Mouse (Mus musculus) heart, embryonic 13.5 days (tissue): ENCODE measurements around the gene Spx. TPM values are rescaled to one million over a fixed set of nuclear protein-coding genes. Genes with fewer than 3 reads are reported as not detected.

ENCODE experiments used
- ATAC-seq: fragments of 200-750 bp; cut with Nextera tagmentation; 2 replicates; pipeline ENCODE4 v1.8.0; 2017; ENCODE audit warnings: moderate TSS enrichment; ENCODE audit not compliant: insufficient number of reproducible peaks, low FRiP score, low TSS enrichment; ENCODE audit errors: extremely low read depth
- H3K27ac ChIP-seq: fragments of 300-500 bp; sonication (generic); replicated peaks from 2 replicates; pipeline ENCODE4 v1.5.1; 2015; ENCODE audit warnings: moderate library complexity, mild to moderate bottlenecking, inconsistent platforms
- H3K27me3 ChIP-seq: fragments of 300-500 bp; sonication (generic); replicated peaks from 2 replicates; pipeline ENCODE4 v1.6.1; 2015; ENCODE audit warnings: mild to moderate bottlenecking, inconsistent platforms
- H3K36me3 ChIP-seq: fragments of 300-500 bp; sonication (generic); 2 replicates; pipeline ENCODE4 v1.6.1; 2015; ENCODE audit warnings: mild to moderate bottlenecking, inconsistent platforms
- H3K4me1 ChIP-seq: fragments of 300-500 bp; sonication (generic); 2 replicates; pipeline ENCODE4 v1.6.1; 2015; ENCODE audit warnings: inconsistent platforms
- H3K4me2 ChIP-seq: fragments of 300-500 bp; sonication (generic); 2 replicates; pipeline ENCODE4 v1.6.1; 2015; ENCODE audit warnings: inconsistent platforms, mild to moderate bottlenecking, moderate library complexity
- H3K4me3 ChIP-seq: fragments of 300-500 bp; sonication (generic); 2 replicates; pipeline ENCODE4 v1.5.1; 2015; ENCODE audit warnings: moderate library complexity, mild to moderate bottlenecking, inconsistent platforms
- H3K9ac ChIP-seq: fragments of 300-500 bp; sonication (generic); 2 replicates; pipeline ENCODE4 v1.6.1; 2015; ENCODE audit warnings: inconsistent platforms, mild to moderate bottlenecking, moderate library complexity
- H3K9me3 ChIP-seq: fragments of 300-500 bp; sonication (generic); 2 replicates; pipeline ENCODE4 v1.6.1; 2016; ENCODE audit warnings: inconsistent platforms
- WGBS: fragments of 180-500 bp; shearing (Covaris S2); methylation state at CpG from one replicate; pipeline ENCODE4 v1.1.7; 2015; ENCODE audit warnings: mixed read lengths; 5-methylcytosine and 5-hydroxymethylcytosine counted together
- polyA plus RNA-seq: library from polyadenylated mRNA; unstranded; fragments of >200 nt; fragmentation: Nextera tagmentation; extraction: Ambion mirVana; gene quantifications from 2 replicates; pipeline ENCODE4 v1.2.1, GENCODE M21; 2015

Spx gene
- 0.27 and 0.59 TPM in 2 replicates for polyA plus RNA-seq

DNA sequence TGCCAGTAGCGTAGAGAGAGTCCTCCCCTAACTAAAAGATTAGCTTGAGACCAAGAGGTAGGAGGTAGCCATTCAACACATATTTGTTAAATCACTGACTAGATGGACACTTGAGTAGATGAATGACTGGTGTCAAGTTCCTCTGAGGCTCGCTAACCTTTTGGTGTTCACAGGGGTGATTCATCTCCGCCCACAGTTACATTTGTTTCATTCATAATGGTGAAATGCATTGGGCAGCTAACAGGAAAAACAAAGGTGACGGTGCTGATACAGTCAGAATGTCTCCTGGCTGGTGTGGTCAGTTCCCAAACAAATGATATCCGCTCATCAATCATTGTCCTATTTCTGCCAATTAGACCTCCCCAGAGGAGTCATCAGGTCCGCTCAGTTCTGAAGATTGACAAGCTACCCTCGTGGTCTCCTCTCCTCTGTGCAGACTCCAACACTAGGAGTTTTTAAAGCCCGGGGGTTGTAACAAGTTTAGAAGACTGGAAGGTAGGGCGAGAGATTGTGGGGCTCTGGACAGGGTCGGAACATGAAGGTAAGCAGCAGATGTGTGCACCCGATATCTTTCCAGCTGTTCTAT is at the start of gene Spx:
TSS of gene Spx (plus strand) at position 536 of the 586 bp plus-strand sequence.
- no peaks in the 10 kb centered on the region for H3K9me3 ChIP-seq
- peaks cover 11% of the 10 kb centered on the region for H3K4me1 ChIP-seq
- no peak for ATAC-seq
- H3K27me3 ChIP-seq: peaks cover 42% of the 10 kb centered on the region
- H3K27ac ChIP-seq: no peak within 1 kb of the TSS
- 61% methylated on average over 11 of the region's 11 CpGs for WGBS
- 0 out of 2 replicates have a peak, but pooled peaks cover 3% of the 10 kb centered on the region for H3K36me3 ChIP-seq
- 0 out of 2 replicates have a peak within 1 kb of the TSS, but pooled peaks have one; percentile 39 for H3K4me3 ChIP-seq
- H3K4me2 ChIP-seq: peak within 1 kb of the TSS; percentile 63
- 0 out of 2 replicates have a peak within 1 kb of the TSS, but pooled peaks have one; percentile 65 for H3K9ac ChIP-seq

DNA sequence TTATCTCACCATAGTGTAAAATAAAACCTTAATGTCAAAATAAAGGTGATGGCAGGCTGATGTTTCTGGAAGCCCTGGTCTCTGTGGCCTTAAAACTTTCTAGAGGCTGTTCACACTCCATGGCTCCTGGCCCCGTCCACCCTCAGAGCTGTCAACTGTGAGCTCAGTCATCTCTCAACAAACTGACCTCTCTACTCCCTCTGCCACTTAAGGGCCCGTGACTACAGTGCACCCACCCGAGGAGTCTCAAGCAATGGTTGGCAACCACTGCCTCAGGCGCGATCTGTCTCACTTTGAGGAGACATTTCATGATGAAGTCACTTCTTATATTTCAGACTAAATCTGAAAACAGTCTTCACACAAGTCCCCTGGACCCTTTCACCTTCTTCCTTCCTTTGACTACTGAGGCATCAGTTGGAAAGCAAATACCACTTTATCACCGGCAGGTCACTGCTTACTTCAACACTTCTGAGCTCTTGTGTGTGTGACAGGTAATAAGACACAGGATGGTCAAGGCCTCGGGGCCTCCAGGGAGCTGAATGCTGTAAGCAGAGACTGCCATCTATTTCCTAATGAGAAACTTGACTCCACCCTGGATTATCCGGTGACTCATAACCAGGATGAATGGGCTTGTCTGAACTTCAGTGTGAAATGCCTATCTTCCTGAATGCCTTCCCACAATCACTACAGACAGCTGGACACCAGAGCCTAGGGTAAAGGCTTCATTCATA is 47.3 kb upstream of the Spx start:
- Histone ChIP-seq H3K36me3 (peaks cover 88% of the 10 kb centered on the region), H3K9ac (no peak overlapping the region), H3K27ac (no peak overlapping the region), H3K9me3 (no peaks in the 10 kb centered on the region), H3K4me2 (no peak overlapping the region), H3K4me1 (no peaks in the 10 kb centered on the region), H3K4me3 (no peak overlapping the region), H3K27me3 (no peaks in the 10 kb centered on the region)
- ATAC-seq: no peak
- 70% methylated on average over 8 of the region's 8 CpGs for WGBS

DNA sequence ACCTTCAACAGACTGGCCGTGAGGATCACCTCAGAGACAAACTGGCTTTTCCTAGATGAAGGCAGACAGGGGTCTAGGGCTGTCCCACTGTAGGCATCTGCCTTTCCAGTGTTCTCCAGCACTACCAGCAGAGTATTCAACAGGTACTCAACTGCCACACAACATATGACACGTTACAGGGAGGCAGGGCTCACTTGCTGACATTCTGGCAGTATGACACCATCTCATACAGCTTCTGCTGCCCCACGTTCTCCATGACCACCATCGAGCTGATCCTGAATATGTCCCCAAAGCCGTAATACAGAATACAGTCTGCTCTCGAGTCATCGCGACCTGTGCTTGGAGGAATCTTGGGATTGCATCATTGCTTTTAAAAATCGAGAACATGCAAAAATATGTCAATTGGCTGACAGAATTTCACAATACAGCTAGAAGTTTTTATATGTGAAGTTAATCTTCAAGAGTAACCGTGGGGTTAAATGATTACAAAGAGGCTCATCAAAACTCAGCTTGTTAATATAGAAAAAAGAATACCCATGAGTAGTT is 46.7 kb upstream of the Spx start:
- no peak overlapping the region for H3K4me2 ChIP-seq
- ATAC-seq: no peak
- H3K9ac ChIP-seq: no peak overlapping the region
- H3K27me3 ChIP-seq: no peaks in the 10 kb centered on the region
- H3K4me3 ChIP-seq: no peak overlapping the region
- no peaks in the 10 kb centered on the region for H3K4me1 ChIP-seq
- H3K9me3 ChIP-seq: no peaks in the 10 kb centered on the region
- WGBS: 83% methylated on average over 10 of the region's 10 CpGs
- H3K36me3 ChIP-seq: peaks cover 85% of the 10 kb centered on the region
- no peak overlapping the region for H3K27ac ChIP-seq

DNA sequence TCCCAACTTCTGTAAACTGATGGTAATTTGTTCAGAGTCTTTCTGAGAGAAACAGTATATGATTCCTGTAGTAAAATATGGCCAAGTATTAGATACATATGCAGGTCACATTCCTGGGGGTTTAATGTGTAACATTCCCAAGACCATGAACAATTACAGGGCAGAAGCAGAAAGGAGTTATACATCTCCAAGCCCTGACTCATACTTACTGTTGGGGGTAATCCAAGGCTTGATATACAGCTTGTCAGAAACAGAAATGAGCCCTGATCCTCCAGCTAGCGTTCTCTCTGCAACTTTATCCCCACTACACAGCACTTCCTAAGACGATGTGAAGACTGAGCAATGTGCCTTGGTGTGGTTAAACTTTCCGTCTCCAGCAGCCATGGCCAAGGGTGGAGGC is 45.7 kb upstream of the Spx start:
- Histone ChIP-seq H3K36me3 (peaks cover 86% of the 10 kb centered on the region), H3K4me3 (no peak overlapping the region), H3K27me3 (no peaks in the 10 kb centered on the region), H3K4me2 (no peak overlapping the region), H3K9me3 (no peaks in the 10 kb centered on the region), H3K27ac (no peak overlapping the region), H3K4me1 (no peaks in the 10 kb centered on the region), H3K9ac (no peak overlapping the region)
- no peak for ATAC-seq
- 83% methylated on average over 3 of the region's 3 CpGs for WGBS

DNA sequence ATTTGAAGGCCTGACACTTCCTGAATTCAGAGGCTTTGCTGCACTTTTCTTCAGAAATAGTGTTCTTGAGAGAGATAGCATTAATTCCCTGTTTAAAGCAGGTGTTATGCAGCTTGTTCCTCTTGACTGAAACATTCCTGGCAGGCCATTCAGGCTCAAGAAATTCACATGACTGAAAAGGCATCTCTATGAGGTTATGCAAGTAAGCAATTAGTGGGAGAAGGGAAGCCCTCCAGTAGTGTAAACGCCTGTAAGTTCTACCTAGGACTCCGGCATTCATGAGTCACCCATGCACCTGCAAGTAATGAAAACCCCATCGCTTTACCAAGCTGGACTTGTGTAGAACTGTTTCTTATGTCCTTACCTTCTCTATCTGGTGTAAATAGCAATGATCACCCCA is 43.7 kb upstream of the Spx start:
- no peak overlapping the region for H3K4me3 ChIP-seq
- H3K27me3 ChIP-seq: no peaks in the 10 kb centered on the region
- no peak for ATAC-seq
- no peaks in the 10 kb centered on the region for H3K4me1 ChIP-seq
- peaks cover 85% of the 10 kb centered on the region for H3K36me3 ChIP-seq
- no peak overlapping the region for H3K27ac ChIP-seq
- no peak overlapping the region for H3K4me2 ChIP-seq
- WGBS: 83% methylated on average over 3 of the region's 3 CpGs
- H3K9ac ChIP-seq: no peak overlapping the region
- H3K9me3 ChIP-seq: no peaks in the 10 kb centered on the region

DNA sequence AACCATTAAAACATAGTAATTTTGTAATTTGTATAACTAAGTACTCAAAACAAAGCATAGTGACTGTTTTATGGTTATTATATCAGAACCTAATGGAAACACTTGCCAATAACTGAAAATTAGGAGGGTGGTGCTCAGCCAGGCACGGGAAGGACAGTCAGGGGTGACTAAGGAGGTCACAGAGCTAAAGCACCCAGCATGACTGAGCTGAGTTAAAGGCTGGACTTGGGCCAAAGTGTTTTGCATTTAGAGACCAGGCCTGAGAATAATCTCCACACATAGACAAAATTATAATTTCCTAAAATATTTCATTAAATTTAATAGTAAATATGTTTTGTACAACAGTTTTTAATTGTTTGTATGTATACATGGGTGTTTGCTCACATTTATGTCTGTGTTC is 36.2 kb upstream of the Spx start:
- Histone ChIP-seq H3K4me1 (no peaks in the 10 kb centered on the region), H3K9me3 (no peaks in the 10 kb centered on the region), H3K27ac (no peak overlapping the region), H3K4me2 (no peak overlapping the region), H3K4me3 (no peak overlapping the region), H3K36me3 (peaks cover 46% of the 10 kb centered on the region), H3K9ac (no peak overlapping the region), H3K27me3 (no peaks in the 10 kb centered on the region)
- ATAC-seq: no peak
- 81% methylated on average over 1 of the region's 1 CpGs for WGBS

DNA sequence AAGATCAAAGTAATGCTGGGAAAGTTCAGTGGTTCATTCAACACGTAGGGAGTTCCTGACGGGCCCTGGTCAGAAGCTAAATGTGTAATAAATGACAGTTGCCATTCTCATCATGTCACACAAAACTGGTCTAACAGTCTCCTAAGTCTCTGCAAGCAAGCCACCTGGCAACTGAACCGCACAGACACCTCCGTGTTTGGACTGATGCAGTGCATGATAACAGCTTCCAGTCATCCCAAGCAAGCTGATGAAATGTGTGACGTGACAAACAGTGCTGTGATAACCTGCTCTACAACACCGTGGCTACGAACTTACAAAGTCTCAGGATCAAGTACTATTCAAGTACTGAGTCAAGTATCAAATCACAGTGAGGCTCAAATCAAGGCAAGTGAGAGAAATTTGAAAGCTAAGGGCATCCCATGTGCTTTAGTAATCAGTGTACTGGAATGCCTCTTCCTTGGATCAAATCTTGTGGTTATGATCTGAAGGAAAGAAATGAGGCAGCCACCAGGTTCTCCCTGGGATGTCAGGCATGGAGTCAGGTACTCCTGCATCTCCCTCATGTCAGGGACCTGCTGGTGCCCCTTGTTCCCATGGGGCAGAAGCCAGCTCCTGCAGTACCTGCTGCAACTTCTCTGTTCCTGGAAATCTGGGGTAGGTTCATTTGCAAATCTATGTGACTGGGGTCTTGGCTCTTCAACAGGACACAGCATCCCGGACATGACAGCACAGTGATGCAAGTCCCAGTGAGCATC is 34.5 kb upstream of the Spx start:
- no peaks in the 10 kb centered on the region for H3K27me3 ChIP-seq
- ATAC-seq: no peak
- H3K36me3 ChIP-seq: peaks cover 34% of the 10 kb centered on the region
- WGBS: 74% methylated on average over 8 of the region's 8 CpGs
- no peak overlapping the region for H3K4me3 ChIP-seq
- H3K4me1 ChIP-seq: no peaks in the 10 kb centered on the region
- H3K9me3 ChIP-seq: no peaks in the 10 kb centered on the region
- H3K9ac ChIP-seq: no peak overlapping the region
- H3K27ac ChIP-seq: no peak overlapping the region
- no peak overlapping the region for H3K4me2 ChIP-seq

DNA sequence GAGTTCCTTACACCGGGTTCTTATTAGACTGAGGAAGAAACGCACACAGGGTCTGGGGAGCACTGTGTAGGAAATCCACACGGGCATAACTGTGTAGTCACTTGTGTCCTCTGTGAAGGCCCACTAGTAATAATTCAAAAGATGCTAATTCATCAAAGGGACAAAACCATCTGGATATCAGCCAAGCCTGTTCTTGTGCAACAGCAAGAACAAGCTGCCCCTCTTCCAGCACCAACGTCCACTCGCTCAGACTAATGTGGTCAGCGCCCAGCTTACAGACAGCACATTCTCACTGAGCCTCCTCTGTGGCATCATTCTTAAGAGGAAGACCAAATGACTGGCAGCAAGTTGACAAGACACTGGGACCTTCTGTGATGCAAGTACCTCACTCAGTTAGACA is 33.3 kb upstream of the Spx start:
- Histone ChIP-seq H3K9ac (no peak overlapping the region), H3K27ac (no peak overlapping the region), H3K4me3 (no peak overlapping the region), H3K9me3 (no peaks in the 10 kb centered on the region), H3K4me1 (no peaks in the 10 kb centered on the region), H3K4me2 (no peak overlapping the region), H3K36me3 (peaks cover 22% of the 10 kb centered on the region), H3K27me3 (no peaks in the 10 kb centered on the region)
- no peak for ATAC-seq
- 88% methylated on average over 6 of the region's 6 CpGs for WGBS

DNA sequence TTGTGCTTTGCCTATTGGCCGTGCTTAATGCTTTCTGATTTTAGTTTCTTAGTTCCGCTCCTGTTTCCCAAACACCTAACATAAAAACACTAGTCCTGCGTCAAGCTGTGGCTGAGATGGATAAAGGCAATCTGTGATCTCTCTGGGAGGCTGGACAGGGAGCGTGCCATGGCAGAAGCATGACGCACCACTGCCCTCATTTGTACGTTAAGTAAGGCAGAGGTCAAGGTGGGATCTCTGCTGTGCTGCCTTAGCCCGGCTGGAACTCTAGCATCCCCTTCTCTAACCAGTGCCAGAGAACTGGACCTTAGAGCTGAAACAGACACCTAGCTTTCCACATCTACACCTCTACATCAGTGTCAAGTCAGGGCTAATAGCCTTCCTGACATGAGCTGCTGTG is 31.6 kb upstream of the Spx start:
- Histone ChIP-seq H3K4me1 (peaks cover 6% of the 10 kb centered on the region), H3K9me3 (no peaks in the 10 kb centered on the region), H3K27ac (no peak overlapping the region), H3K4me2 (no peak overlapping the region), H3K27me3 (no peaks in the 10 kb centered on the region), H3K9ac (no peak overlapping the region), H3K4me3 (no peak overlapping the region), H3K36me3 (peaks cover 7% of the 10 kb centered on the region)
- ATAC-seq: no peak
- WGBS: 88% methylated on average over 7 of the region's 7 CpGs

DNA sequence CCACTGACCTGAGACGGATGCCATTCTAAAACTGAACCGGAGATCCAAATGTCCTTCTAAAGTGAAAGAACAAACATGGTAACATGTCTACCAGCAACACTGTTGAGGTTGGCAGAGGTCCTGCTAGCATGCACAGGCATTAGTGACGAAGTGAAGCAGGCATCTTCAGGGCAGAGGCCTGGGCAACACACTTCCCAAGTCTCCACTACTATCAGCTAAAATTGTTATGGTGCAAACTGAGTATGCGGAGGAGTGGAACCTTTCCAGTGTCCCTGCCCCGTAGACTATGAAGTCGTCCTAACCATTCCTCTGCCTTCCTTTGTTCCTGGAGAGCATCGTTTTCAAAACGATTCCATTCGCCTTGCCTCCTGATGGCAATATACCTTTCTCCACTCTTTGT is 28.7 kb upstream of the Spx start:
- H3K4me3 ChIP-seq: no peak overlapping the region
- H3K9ac ChIP-seq: no peak overlapping the region
- 0 out of 2 replicates have a peak, but pooled peaks cover 2% of the 10 kb centered on the region for H3K36me3 ChIP-seq
- no peak for ATAC-seq
- H3K27me3 ChIP-seq: no peaks in the 10 kb centered on the region
- H3K9me3 ChIP-seq: no peaks in the 10 kb centered on the region
- H3K4me1 ChIP-seq: peaks cover 24% of the 10 kb centered on the region
- 86% methylated on average over 9 of the region's 9 CpGs for WGBS
- no peak overlapping the region for H3K4me2 ChIP-seq
- no peak overlapping the region for H3K27ac ChIP-seq

DNA sequence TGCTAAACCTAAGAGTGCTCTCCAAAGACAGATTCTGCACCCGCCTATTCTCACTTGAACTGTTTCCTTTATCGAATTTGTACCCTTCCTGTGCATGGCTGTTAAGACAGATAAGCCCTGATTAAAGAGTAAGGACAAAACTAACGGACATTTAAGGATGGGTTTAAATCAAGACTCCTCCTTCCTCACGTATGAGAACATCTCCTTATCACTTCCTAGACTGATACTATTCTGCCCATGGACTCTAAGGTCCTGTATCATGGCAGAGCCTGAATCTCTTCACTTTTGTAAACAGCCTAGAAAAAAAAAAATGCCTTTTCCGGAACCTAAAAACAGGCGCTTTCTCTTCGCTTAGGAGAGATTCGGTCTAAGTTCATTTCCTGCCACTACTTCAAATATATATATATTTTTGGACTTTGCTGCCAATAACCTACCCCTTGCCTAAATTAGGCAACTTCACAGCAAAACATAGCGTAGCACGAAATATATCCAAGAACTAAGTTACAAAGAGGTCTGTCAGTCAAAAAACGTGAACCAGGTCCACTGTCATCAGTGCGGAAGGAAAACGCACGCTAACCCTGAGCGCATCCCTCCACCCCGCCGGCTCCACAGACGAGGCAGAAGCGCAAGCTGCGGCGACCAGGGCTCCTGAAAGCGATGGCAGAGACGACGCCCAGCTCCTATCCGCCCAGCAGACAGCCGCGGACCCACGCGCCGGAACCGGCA is 26.8 kb upstream of the Spx start:
- H3K36me3 ChIP-seq: peaks cover 6% of the 10 kb centered on the region; the same call in 1 of the 2 replicates
- peak overlapping the region; percentile 76 for H3K9ac ChIP-seq
- peak overlapping the region; percentile 74 for H3K4me2 ChIP-seq
- no peak overlapping the region for H3K27ac ChIP-seq
- H3K9me3 ChIP-seq: no peaks in the 10 kb centered on the region
- ATAC-seq: no peak; the same call in 1 of the 2 replicates
- peaks cover 30% of the 10 kb centered on the region for H3K4me1 ChIP-seq
- H3K27me3 ChIP-seq: no peaks in the 10 kb centered on the region
- peak overlapping the region; percentile 99 for H3K4me3 ChIP-seq
- WGBS: 3% methylated on average over 31 of the region's 31 CpGs
